Mouse (Mus musculus): ENCODE measurements around the gene Kif24. TPM values are rescaled to one million over a fixed set of nuclear protein-coding genes. Genes with fewer than 3 reads are reported as not detected.
"Not testable (repeated sequence)": the region's sequence is repeated elsewhere in the genome, so short reads cannot be mapped to it uniquely, and the experiment has no call there.

Kif24 gene
- total RNA-seq, 2 experiments from 2014 or later: 14.9 to 29.6 TPM

DNA sequence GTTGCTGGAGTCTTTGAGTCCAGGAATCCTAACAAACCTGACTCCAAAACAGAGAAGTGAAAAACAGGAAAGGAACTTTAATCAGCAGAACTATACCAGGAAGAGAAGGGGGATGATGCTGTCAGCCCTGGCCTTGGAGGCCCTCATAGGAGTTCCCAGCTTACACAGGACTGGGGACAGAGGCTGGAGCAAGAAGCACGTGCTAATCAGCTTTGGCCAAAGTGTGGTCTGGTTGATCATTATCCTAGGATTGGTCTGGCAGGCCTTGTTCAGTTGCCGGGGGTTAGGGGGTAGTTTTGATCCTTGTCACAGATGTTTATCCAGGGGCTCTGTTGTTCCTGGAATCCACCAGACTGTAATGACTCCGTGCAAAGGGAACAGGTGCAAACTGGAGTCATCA lies 29.7 kb upstream of the Kif24 start:
- no peak for ATAC-seq (replicated peaks; ENCODE audit: low FRiP score, low TSS enrichment, poor library complexity, severe bottlenecking)

DNA sequence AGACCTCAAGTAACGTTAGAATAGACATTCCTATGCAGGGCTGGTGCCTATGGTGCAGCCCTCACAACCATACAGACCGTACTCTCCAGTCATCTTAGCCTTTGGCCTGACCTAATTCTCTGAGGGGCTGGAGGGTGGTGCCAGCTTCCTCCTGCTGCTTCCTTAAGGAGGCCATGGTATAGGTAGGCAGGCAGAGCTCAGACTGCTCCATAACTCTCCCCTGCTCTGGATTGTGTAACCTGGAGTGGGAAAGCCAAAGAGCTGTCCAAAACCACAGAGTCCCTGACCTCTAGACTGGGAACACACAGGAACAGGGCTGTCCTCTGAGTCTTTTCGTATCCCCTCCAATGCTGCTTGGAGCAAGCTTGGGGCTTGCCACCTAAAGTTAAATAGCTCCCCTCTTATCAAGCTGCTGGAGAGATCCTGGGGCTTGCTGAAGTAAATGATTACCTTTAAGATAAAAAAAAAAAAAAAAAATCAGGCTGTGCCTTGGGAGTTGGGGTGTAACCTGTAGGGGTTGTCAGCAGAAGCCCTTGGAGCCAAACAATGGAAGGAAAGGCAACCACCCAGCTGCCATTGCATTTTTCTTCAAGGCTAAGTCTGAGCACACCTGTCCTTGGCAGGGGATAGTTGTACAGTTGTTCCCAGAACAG lies 28.9 kb upstream of the Kif24 start:
- no peak for ATAC-seq (replicated peaks; ENCODE audit: low FRiP score, low TSS enrichment, poor library complexity, severe bottlenecking)

DNA sequence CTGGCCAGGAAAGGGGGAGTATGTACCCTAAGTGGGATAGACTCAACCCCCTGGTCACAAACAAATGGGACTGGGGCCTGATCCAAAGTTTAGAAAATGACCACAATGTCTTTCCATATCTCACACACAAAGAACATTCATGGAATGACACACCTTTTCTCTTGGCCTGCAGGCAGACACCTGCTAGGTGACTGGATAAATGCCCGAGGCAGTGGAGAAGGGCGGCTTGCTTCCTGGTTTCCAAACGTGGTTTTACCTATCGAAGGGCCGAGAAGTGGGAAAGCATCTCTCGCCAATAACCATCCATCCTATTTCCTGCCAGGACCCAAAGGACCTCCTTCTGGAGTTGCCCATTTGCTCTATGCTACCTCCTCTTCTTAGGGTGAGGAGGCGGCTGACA lies 28.3 kb upstream of the Kif24 start:
- no peak for ATAC-seq (replicated peaks; ENCODE audit: low FRiP score, low TSS enrichment, poor library complexity, severe bottlenecking)

DNA sequence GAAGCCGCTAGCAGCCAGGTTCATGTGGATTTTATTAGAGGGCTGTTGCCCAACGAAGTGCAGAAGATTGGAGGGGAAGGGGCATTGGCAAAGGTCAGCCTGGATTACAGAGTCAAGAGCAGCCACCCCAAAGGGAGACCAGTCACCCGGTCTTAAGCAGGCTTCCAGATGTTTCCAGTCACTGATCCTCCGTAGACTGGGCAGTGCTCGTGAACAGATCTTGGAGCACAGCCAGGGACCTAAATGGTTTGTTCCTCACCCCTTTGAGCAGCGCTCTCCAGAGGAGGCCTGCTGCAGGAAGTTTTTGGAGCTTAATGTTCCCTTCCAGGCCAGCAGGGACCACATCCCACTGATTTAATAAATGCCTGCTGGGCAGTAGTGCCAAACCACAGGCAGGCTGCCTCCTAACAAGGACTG lies 16.9 kb upstream of the Kif24 start:
- no peak for ATAC-seq (replicated peaks; ENCODE audit: low FRiP score, low TSS enrichment, poor library complexity, severe bottlenecking)

DNA sequence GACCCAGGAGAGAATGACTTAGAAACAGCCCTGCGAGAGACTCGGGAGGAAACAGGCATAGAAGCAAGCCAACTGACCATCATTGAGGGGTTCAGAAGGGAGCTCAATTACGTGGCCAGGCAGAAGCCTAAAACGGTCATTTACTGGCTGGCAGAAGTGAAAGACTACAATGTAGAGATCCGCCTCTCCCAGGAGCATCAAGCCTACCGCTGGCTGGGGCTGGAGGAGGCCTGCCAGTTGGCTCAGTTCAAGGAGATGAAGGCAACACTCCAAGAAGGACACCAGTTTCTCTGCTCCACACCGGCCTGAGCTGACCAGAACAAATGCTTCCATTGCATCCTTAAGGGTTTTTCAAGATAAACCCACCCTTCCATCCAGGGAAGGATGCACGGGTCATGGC lies 15.6 kb upstream of the Kif24 start:
- ATAC-seq (replicated peaks; ENCODE audit: low FRiP score, low TSS enrichment, poor library complexity, severe bottlenecking): no peak

DNA sequence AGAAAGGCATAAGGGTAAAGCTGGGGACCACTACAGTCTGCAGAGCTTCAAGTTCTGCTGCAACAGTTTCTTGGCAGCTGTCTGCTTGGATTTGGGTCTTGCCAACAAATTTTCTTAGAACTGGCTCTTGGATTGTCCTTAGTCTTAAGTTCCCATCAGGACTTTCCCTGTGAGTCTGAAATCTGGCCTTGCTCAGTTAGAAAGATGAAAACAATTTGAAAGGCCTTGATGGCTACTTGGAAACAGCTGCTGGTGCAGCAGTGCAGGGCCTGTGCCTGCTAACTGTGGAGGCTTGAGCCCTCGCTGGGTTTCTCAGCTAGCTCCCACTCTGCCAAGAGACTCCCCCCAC lies 14.7 kb upstream of the Kif24 start:
- no peak for ATAC-seq (replicated peaks; ENCODE audit: low FRiP score, low TSS enrichment, poor library complexity, severe bottlenecking)

DNA sequence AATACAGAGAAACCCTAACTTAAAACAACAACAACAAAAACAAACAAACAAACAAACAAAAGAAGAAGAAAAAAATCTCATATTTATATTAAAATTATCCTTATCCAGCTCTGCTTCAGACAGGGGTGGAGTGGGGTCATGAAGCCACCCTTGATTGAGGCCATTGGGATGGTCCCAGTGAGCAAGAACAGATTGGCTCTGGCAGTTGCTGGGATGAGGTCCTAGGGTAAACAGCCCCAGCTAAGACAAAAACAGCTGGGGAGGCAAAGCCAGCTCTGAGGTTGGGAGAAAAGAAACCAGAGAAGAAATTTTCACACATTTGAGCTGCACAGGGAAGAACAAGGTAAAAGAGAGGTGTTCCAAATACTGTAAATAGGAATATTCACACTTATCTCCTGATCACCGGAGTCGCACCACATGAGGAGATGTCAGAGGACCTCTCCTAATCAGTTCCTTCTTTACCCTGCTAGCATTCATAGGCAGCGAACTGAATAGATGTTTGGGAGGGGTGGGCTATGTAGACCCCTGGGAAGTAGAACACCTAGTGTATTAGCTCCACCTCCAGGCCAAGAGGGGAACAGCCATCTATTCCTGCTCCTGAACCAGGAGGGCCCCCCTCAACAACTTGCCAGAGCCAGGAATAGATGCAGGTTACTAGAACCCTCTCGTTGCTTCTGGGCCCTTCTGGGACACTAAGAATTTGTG lies 14.2 kb upstream of the Kif24 start:
- no peak for ATAC-seq (replicated peaks; ENCODE audit: low FRiP score, low TSS enrichment, poor library complexity, severe bottlenecking)

DNA sequence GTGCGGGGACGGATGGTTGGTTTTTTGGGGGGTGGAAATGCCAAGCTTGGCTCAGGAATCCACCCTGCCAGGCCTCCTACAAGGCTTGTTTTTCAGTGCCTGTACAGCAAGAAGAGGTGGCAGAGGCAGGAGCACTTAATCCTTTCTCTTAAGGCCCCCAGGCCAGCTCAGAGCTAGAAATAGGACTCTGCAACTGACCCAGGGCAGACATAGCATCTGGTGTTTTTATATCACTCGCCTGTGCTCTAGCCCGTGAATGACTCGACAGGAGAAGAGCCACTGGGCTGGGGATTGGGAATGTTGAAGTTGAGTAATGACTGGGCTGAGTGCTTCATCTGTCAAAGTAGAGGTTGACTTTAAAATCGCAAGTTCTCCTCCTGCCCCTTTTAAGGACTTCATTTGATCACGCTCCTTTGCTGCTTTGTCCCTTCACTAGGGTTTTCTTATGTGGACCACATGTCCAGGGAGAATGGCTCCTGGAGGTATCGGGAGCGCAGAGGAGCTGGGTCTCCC lies 13.0 kb upstream of the Kif24 start:
- no peak for ATAC-seq (replicated peaks; ENCODE audit: low FRiP score, low TSS enrichment, poor library complexity, severe bottlenecking)

DNA sequence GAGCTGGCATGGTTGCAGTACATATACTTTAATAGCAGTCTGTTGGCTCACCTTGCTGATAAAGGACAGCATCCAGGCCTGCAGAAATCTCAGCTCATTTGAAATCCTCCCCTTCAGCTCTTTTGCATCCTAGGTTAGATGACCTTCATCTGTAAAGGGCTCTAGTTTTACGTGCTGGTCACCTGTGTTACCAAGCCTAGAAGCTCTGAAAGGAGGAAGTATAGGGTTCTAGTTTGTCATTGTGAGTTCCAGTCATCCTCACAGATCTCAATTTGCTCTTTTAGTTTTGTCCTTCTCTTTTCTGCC lies 6.7 kb upstream of the Kif24 start:
- no peak for ATAC-seq (replicated peaks; ENCODE audit: low FRiP score, low TSS enrichment, poor library complexity, severe bottlenecking)

DNA sequence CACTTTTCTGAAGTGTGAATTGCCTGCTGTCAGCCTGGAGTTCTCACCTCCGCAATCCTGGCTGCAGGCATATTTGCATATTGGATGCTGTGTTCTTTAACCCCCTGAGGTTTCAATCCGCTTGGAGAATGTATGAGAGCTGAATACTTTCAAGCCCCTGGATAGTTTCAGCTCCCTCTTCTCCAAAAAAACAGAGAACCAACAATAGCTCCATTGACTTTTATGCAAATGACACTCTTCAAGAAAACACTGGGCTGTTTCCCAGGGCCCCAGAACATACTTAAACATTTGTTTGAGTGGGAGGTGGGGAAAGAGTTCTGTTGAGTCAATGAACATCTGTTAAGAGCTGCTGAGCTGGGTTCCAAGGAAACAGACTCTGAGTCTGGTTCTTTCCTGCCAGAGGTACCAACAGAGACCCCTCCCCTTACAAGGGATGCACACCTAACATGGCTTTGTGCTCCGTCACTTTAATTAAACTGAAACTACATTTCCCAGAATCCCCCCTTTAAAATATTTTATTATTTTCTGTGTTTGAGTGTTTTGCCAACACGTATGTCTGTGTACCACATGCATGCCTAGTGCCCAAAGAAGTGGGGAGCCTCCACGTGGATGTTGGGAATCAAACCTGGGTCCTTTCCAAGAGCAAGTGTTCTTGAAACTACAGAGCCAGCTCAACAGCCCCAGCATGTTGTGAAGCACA lies 6.1 kb upstream of the Kif24 start:
- no peak for ATAC-seq (replicated peaks; ENCODE audit: low FRiP score, low TSS enrichment, poor library complexity, severe bottlenecking)

DNA sequence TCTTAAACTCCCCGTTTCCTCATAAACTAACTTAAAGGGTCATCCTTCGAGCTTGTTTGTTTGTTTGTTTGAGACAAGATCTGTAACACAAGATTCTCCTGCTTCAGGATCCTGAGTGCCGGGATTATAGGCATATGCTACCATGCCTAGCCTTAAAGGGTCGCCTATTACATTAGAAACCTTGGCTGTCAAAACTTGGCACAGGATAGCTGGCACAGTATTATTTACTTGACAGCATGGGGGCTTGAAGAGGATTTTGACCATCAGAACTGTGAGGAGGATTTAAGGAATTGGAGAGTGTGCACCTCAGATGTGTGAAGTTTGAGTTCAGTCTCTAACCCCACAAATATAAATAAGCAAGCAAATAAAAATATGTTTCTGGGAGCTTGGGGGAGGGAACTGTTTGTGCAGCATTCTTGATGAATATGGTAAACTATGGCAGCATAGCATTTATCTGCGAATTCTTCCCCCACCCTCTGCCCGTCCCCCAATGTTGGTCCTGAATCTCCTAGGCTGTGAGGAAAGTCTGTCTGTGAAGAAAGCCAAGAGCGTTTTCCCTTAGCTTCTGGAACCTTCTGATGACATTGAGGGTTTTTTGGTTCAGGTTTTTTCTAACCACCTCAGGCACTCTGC lies 5.5 kb upstream of the Kif24 start:
- ATAC-seq (replicated peaks; ENCODE audit: low FRiP score, low TSS enrichment, poor library complexity, severe bottlenecking): no peak

DNA sequence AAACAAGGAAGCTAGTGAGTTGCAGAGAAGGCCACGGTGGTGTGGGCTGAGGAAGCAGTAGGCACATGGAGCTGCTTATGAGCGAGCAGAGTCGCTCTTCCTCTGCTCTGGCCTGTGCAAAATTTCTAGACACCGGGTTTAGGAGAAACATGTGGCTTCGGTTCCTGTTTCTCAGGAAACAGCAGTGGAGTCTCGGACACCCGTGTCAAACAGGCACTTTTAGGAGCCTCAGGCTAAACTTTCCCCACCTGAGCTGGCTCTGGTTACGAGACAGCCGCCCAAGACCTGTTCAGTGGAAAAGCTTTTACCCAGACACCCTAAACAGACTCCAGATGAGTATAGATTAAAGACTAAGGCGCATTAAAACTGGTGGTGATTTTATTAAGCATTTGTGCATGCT lies 4.5 kb upstream of the Kif24 start:
- no peak for ATAC-seq (replicated peaks; ENCODE audit: low FRiP score, low TSS enrichment, poor library complexity, severe bottlenecking)

DNA sequence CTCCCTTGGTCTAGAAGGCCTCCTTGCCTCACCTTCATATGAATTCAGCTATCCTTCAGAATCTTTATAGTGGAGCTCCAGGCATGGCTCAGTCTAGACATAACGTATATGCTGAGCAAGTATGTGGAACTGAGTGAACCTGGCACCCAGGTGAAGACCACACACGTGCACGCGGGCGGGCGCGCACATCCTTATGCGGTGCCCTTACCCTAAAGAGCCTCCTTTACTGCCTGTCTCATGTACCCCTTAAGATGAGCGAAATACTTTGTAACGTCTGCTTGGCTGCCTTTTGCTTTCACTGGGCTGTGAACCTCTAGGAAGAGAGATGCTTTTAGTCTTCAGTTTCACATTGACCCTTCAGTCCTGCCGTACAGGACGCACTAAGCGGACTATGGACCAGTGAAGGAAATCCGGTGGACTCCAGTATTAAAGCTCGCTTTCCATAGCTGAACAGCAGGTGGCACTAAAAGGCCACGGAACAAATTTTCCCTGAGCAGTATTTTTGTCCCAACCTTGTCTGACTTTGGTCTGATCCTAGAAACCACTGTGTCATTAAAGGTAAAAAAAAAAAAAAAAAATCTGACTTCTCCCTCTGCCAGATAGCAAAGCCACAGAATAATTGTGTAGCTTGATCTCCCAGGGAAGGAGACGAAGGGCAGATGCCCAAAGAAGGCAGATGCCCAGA lies 3.9 kb upstream of the Kif24 start:
- no peak for ATAC-seq (replicated peaks; ENCODE audit: low FRiP score, low TSS enrichment, poor library complexity, severe bottlenecking)

DNA sequence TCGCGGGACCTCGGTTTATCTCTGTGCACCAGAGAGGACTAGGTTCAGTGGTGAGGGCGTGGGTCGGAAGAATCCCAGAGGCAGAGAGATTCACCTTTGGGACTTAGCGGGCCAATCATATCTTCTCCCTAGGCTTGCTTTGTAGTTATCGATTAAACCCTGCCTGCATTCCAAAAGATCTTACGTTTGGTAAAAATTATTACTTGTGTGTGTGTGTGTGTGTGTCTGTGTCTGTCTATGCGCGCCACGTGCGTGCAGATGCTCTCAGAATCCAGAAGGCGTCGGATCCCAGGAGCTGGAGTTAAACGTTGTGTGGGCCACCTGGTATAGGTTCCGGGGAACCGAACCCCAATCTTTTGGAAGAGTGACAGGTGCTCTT lies 589 bp upstream of the Kif24 start:
- ATAC-seq (replicated peaks; ENCODE audit: low FRiP score, low TSS enrichment, poor library complexity, severe bottlenecking): no peak

DNA sequence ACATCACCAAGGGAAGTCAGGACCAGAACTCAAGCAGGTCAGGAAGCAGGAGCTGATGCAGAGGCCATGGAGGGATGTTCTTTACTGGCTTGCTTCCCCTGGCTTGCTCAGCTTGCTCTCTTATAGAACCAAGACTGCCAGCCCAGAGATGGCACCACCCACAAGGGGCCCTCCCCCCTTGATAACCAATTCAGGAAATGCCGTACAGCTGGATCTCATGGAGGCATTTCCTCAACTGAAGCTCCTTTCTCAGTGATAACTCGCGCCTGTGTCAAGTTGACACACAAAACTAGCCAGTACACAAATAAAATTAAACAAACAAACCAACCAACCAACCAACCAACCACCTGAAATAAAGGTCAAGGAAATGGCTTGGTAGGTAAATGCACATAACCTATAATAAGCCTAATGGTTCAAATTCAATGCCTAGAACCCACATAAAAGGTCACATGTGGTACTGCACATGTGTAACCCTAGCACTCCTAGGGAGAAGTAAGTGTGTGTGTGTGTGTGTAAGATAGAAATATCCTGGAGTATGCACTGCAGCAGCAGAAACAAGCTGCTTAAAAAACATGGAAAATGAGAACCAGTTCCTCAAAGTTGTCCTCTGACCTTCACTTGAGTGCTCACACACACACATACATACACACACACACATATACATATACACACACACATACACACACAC lies 1.5 kb downstream of the Kif24 start:
- ATAC-seq (replicated peaks; ENCODE audit: low FRiP score, low TSS enrichment, poor library complexity, severe bottlenecking): not testable (repeated sequence)

DNA sequence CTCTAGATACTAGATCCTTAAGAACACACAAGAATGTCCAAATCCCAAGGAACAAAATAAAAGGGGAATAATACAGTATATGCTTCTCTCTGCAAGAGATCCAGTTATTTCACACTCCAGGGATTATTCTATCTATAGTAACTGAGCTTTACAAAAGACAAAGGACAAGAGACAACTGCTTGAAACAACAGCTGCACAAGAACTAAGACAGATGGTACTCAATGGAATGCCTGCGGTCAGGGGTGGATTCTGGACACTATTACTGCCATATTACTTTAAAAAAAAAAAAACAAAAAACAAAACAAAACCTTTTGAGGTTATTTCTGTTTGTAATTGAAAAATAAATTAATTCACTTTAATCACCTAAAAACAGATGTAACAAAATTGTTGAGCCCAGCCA lies 4.0 kb downstream of the Kif24 start:
- no peak for ATAC-seq (replicated peaks; ENCODE audit: low FRiP score, low TSS enrichment, poor library complexity, severe bottlenecking)

DNA sequence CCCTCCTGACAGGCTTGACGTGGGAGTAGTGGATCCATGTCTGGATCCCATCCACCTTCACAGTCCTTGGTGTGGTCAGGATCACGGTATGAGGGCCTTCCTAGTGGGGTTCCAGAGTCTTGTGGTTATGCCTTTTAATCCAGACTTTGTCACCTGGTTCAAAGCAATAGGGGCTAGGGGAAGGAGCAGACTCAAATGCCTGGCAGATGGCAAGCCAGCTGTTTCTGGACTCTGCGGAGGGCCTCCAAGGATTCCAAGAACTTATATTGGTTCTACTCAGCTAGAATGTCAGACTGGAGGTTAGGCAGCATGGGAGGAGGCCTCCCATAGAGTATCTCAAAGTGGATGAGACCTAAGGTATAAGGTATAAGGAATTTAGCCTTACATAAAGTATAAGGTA lies 17.1 kb downstream of the Kif24 start:
- no peak for ATAC-seq (replicated peaks; ENCODE audit: low FRiP score, low TSS enrichment, poor library complexity, severe bottlenecking)

DNA sequence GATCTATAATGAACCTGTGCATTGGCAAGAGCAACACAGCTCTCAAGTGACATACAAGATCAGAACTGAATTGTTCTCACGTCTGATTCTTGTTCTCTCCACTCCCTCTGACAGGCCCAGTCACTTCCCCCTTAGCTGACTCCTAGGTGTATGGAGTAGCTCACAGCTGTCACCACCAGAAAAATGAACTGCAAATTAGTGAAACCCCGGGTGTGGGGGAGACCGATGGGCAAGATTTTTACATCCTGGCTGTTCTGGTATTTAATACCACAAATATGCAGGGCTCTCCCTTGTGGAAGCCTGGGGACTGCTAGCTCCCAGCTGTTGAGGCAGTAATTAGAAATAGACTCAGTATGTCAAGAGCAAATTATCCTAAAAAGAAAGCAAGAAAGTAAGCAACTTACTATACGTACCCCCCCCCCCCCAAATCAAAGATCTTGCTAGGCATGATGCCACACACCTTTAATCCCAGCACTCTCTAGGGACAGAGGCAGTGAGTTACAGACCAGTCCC lies 21.8 kb downstream of the Kif24 start:
- no peak for ATAC-seq (replicated peaks; ENCODE audit: low FRiP score, low TSS enrichment, poor library complexity, severe bottlenecking)

DNA sequence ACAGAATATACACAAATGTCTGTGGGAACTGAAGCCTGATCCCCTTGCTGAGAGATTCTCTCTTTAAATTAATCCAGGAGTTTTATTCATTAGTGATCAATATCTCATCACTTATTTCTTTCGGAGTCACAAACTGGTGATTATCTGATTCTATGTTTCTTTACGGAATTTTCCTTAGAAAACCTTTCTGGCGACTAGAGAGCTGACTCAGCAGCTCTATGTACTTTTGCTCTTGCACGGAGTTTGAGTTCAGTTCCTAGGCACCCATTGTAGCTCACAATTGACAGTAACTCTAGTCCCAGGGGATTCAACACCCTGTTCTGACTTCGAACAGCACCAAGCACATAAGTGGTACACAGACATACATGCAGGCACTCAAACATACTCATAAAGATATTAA lies 25.8 kb downstream of the Kif24 start:
- no peak for ATAC-seq (replicated peaks; ENCODE audit: low FRiP score, low TSS enrichment, poor library complexity, severe bottlenecking)

Data from megakaryocyte-erythroid progenitor cell, adult 5-6 weeks (primary cell).